Mouse (Mus musculus): ENCODE measurements around the gene Gpr142.

GRCm38 (mm10) chr11:114851608-114852310 lies 53.0 kb downstream of the Gpr142 start:
- TF ChIP-seq POU5F1 (IDR thresholded peaks at IDR 0.05; ENCODE audit: borderline replicate concordance, low read length) (no peak), CTCF (conservative IDR thresholded peaks at IDR 0.05; ENCODE audit: low read length) (no peak)

Data from E14TG2a.4 (cell line).